Mouse (Mus musculus): ENCODE measurements around the gene Hdhd5. TPM values are rescaled to one million over a fixed set of nuclear protein-coding genes. Genes with fewer than 3 reads are reported as not detected.
A peak's percentile ranks its signal among the peaks of the same experiment; 100 is the strongest.

The Hdhd5 gene
- polyA plus RNA-seq, 1 experiment: 10.5 TPM

GRCm38 (mm10) chr6:120539132-120539759, 8.1 kb upstream of the Hdhd5 start:
- TF ChIP-seq CTCF (IDR thresholded peaks at IDR 0.05; ENCODE audit: low read depth, low read length): peak; percentile 90
- TF ChIP-seq POLR2A (IDR thresholded peaks at IDR 0.05; ENCODE audit: borderline replicate concordance, low read depth, low read length): no peak
- Histone ChIP-seq H3K27ac (ENCODE audit: insufficient read depth, low read depth, low read length) (no peak overlapping the region), H3K4me1 (ENCODE audit: control insufficient read depth, insufficient read depth, low read length) (peaks cover 7% of the 10 kb centered on the region), H3K4me3 (ENCODE audit: insufficient read depth, low read length) (no peak overlapping the region)

- Histone ChIP-seq H3K4me1 (ENCODE audit: control insufficient read depth, insufficient read depth, low read length) (peaks cover 9% of the 10 kb centered on the region), H3K4me3 (ENCODE audit: insufficient read depth, low read length) (no peak overlapping the region), H3K27ac (ENCODE audit: insufficient read depth, low read depth, low read length) (no peak overlapping the region)
- TF ChIP-seq POLR2A (IDR thresholded peaks at IDR 0.05; ENCODE audit: borderline replicate concordance, low read depth, low read length) (no peak), CTCF (IDR thresholded peaks at IDR 0.05; ENCODE audit: low read depth, low read length) (no peak)
Measured at GRCm38 (mm10) chr6:120536337-120536736, 5.2 kb upstream of the Hdhd5 start.

GRCm38 (mm10) chr6:120532594-120532993, 1.5 kb upstream of the Hdhd5 start:
- no peak overlapping the region for H3K27ac ChIP-seq (ENCODE audit: insufficient read depth, low read depth, low read length)
- H3K4me1 ChIP-seq (ENCODE audit: control insufficient read depth, insufficient read depth, low read length): peaks cover 4% of the 10 kb centered on the region; the same call in 1 of the 2 replicates
- TF ChIP-seq POLR2A (IDR thresholded peaks at IDR 0.05; ENCODE audit: borderline replicate concordance, low read depth, low read length) (no peak), CTCF (IDR thresholded peaks at IDR 0.05; ENCODE audit: low read depth, low read length) (no peak)
- H3K4me3 ChIP-seq (ENCODE audit: insufficient read depth, low read length): no peak overlapping the region

GRCm38 (mm10) chr6:120529123-120529522, 2.0 kb downstream of the Hdhd5 start:
- Histone ChIP-seq H3K27ac (ENCODE audit: insufficient read depth, low read depth, low read length) (no peak overlapping the region), H3K4me3 (ENCODE audit: insufficient read depth, low read length) (no peak overlapping the region), H3K4me1 (ENCODE audit: control insufficient read depth, insufficient read depth, low read length) (peaks cover 4% of the 10 kb centered on the region; the same call in 1 of the 2 replicates)
- no peak for TF ChIP-seq CTCF (IDR thresholded peaks at IDR 0.05; ENCODE audit: low read depth, low read length)
- TF ChIP-seq POLR2A (IDR thresholded peaks at IDR 0.05; ENCODE audit: borderline replicate concordance, low read depth, low read length): no peak

- Histone ChIP-seq H3K4me3 (ENCODE audit: insufficient read depth, low read length) (no peak overlapping the region), H3K4me1 (ENCODE audit: control insufficient read depth, insufficient read depth, low read length) (no peaks in the 10 kb centered on the region), H3K27ac (ENCODE audit: insufficient read depth, low read depth, low read length) (no peak overlapping the region)
- TF ChIP-seq POLR2A (IDR thresholded peaks at IDR 0.05; ENCODE audit: borderline replicate concordance, low read depth, low read length) (no peak), CTCF (IDR thresholded peaks at IDR 0.05; ENCODE audit: low read depth, low read length) (no peak)
Measured at GRCm38 (mm10) chr6:120524796-120525195, 6.3 kb downstream of the Hdhd5 start.

- H3K4me3 ChIP-seq (ENCODE audit: insufficient read depth, low read length): no peak overlapping the region
Measured at GRCm38 (mm10) chr6:120519647-120520046, 11.5 kb downstream of the Hdhd5 start.

GRCm38 (mm10) chr6:120517311-120517710, 13.8 kb downstream of the Hdhd5 start:
- no peak for TF ChIP-seq POLR2A (IDR thresholded peaks at IDR 0.05; ENCODE audit: borderline replicate concordance, low read depth, low read length)
- TF ChIP-seq CTCF (IDR thresholded peaks at IDR 0.05; ENCODE audit: low read depth, low read length): no peak
- H3K4me1 ChIP-seq (ENCODE audit: control insufficient read depth, insufficient read depth, low read length): no peaks in the 10 kb centered on the region
- H3K27ac ChIP-seq (ENCODE audit: insufficient read depth, low read depth, low read length): no peak overlapping the region
- no peak overlapping the region for H3K4me3 ChIP-seq (ENCODE audit: insufficient read depth, low read length)

More at GRCm38 (mm10) chr6:120519647-120520046, 11.5 kb downstream of the Hdhd5 start:
- Histone ChIP-seq H3K27ac (ENCODE audit: insufficient read depth, low read depth, low read length) (no peak overlapping the region), H3K4me1 (ENCODE audit: control insufficient read depth, insufficient read depth, low read length) (no peaks in the 10 kb centered on the region)
- TF ChIP-seq POLR2A (IDR thresholded peaks at IDR 0.05; ENCODE audit: borderline replicate concordance, low read depth, low read length) (no peak), CTCF (IDR thresholded peaks at IDR 0.05; ENCODE audit: low read depth, low read length) (no peak)

GRCm38 (mm10) chr6:120516879-120517278, 14.2 kb downstream of the Hdhd5 start:
- Histone ChIP-seq H3K4me3 (ENCODE audit: insufficient read depth, low read length) (no peak overlapping the region), H3K27ac (ENCODE audit: insufficient read depth, low read depth, low read length) (no peak overlapping the region), H3K4me1 (ENCODE audit: control insufficient read depth, insufficient read depth, low read length) (no peaks in the 10 kb centered on the region)
- no peak for TF ChIP-seq CTCF (IDR thresholded peaks at IDR 0.05; ENCODE audit: low read depth, low read length)
- no peak for TF ChIP-seq POLR2A (IDR thresholded peaks at IDR 0.05; ENCODE audit: borderline replicate concordance, low read depth, low read length)

- Histone ChIP-seq H3K4me3 (ENCODE audit: insufficient read depth, low read length) (no peak overlapping the region), H3K27ac (ENCODE audit: insufficient read depth, low read depth, low read length) (no peak overlapping the region), H3K4me1 (ENCODE audit: control insufficient read depth, insufficient read depth, low read length) (no peaks in the 10 kb centered on the region)
- TF ChIP-seq POLR2A (IDR thresholded peaks at IDR 0.05; ENCODE audit: borderline replicate concordance, low read depth, low read length) (no peak), CTCF (IDR thresholded peaks at IDR 0.05; ENCODE audit: low read depth, low read length) (no peak)
Measured at GRCm38 (mm10) chr6:120516422-120516821, 14.7 kb downstream of the Hdhd5 start.

GRCm38 (mm10) chr6:120511212-120511611, 19.9 kb downstream of the Hdhd5 start:
- H3K27ac ChIP-seq (ENCODE audit: insufficient read depth, low read depth, low read length): no peak overlapping the region
- no peaks in the 10 kb centered on the region for H3K4me1 ChIP-seq (ENCODE audit: control insufficient read depth, insufficient read depth, low read length)
- TF ChIP-seq CTCF (IDR thresholded peaks at IDR 0.05; ENCODE audit: low read depth, low read length) (no peak), POLR2A (IDR thresholded peaks at IDR 0.05; ENCODE audit: borderline replicate concordance, low read depth, low read length) (no peak)
- H3K4me3 ChIP-seq (ENCODE audit: insufficient read depth, low read length): no peak overlapping the region
